Mouse (Mus musculus) frontal cortex, adult 2 months (tissue): Measurements from ENCODE around the gene Dph6. TPM values are rescaled to one million over a fixed set of nuclear protein-coding genes. Genes with fewer than 3 reads are reported as not detected.
"Not testable (repeated sequence)": the region's sequence is repeated elsewhere in the genome, so short reads cannot be mapped to it uniquely, and the experiment has no call there.

Source experiments
- DNase-seq, 2 experiments: peaks; one replicate each; pipeline ENCODE4 v3.0.0; 2022; ENCODE audit warnings: low spot score in 1 of 2; ENCODE audit errors: extremely low spot score in 1 of 2
- polyA plus RNA-seq: library from polyadenylated mRNA; depleted of rRNA; stranded (reverse); fragments of >200 nt; gene quantifications from 2 replicates; pipeline ENCODE4 v1.2.3, GENCODE M21; 2012; rRNA removed

The Dph6 gene
- polyA plus RNA-seq: 16.4 and 20.9 TPM in 2 replicates

GRCm38 (mm10) chr2:114654365-114655239 lies at the start of gene Dph6:
Dph6 (minus strand) TSS chr2:114654964.
- DNase-seq: peak; percentile 49 to 87

- no peak for DNase-seq
Measured at GRCm38 (mm10) chr2:114700966-114701685, 46.4 kb upstream of the Dph6 start.

GRCm38 (mm10) chr2:114691607-114692006 lies 36.8 kb upstream of the Dph6 start:
- no peak for DNase-seq

GRCm38 (mm10) chr2:114687483-114687882 lies 32.7 kb upstream of the Dph6 start:
- DNase-seq: no peak

- peak in 1 of 2 experiments; percentile 39 for DNase-seq
Measured at GRCm38 (mm10) chr2:114687081-114687480, 32.3 kb upstream of the Dph6 start.

GRCm38 (mm10) chr2:114673831-114674230 lies 19.1 kb upstream of the Dph6 start:
- DNase-seq: no peak

GRCm38 (mm10) chr2:114670983-114671382 lies 16.2 kb upstream of the Dph6 start:
- no peak for DNase-seq

- no peak for DNase-seq
Measured at GRCm38 (mm10) chr2:114658954-114659353, 4.2 kb upstream of the Dph6 start.

- no peak for DNase-seq
Measured at GRCm38 (mm10) chr2:114646240-114646639, 8.5 kb downstream of the Dph6 start.

- no peak for DNase-seq
Measured at GRCm38 (mm10) chr2:114643832-114644231, 10.9 kb downstream of the Dph6 start.

GRCm38 (mm10) chr2:114624683-114625082 lies 30.1 kb downstream of the Dph6 start:
- DNase-seq: no peak

- no peak for DNase-seq
Measured at GRCm38 (mm10) chr2:114622550-114622939, 32.2 kb downstream of the Dph6 start.

- peak; percentile 12 to 74 for DNase-seq
Measured at GRCm38 (mm10) chr2:114621781-114622549, 32.8 kb downstream of the Dph6 start.

- no peak for DNase-seq
Measured at GRCm38 (mm10) chr2:114611576-114611975, 43.2 kb downstream of the Dph6 start.

- DNase-seq: no peak
Measured at GRCm38 (mm10) chr2:114610110-114610509, 44.7 kb downstream of the Dph6 start.

- not testable (repeated sequence) for DNase-seq
Measured at GRCm38 (mm10) chr2:114605202-114605601, 49.6 kb downstream of the Dph6 start.

GRCm38 (mm10) chr2:114601174-114601573 lies 53.6 kb downstream of the Dph6 start:
- no peak for DNase-seq

GRCm38 (mm10) chr2:114599793-114600192 lies 55.0 kb downstream of the Dph6 start:
- no peak for DNase-seq

GRCm38 (mm10) chr2:114593393-114593792 lies 61.4 kb downstream of the Dph6 start:
- DNase-seq: no peak

GRCm38 (mm10) chr2:114580714-114581113 lies 74.0 kb downstream of the Dph6 start:
- no peak for DNase-seq
